Mouse (Mus musculus) central nervous system, embryonic 14 days (tissue): ENCODE measurements around the gene Tspoap1. TPM values are rescaled to one million over a fixed set of nuclear protein-coding genes. Genes with fewer than 3 reads are reported as not detected.

Experiments used
- polyA plus RNA-seq: library from polyadenylated mRNA; depleted of rRNA; stranded (reverse); fragments of >200 nt; gene quantifications from 2 replicates; pipeline ENCODE4 v1.2.3, GENCODE M21; 2012; rRNA removed

Tspoap1 gene
- 136 and 142 TPM in 2 replicates for polyA plus RNA-seq

GRCm38 (mm10) chr11:87760301-87761081, at the start of gene Tspoap1:
TSS of gene Tspoap1 (plus strand) at chr11:87760541.

DNA sequence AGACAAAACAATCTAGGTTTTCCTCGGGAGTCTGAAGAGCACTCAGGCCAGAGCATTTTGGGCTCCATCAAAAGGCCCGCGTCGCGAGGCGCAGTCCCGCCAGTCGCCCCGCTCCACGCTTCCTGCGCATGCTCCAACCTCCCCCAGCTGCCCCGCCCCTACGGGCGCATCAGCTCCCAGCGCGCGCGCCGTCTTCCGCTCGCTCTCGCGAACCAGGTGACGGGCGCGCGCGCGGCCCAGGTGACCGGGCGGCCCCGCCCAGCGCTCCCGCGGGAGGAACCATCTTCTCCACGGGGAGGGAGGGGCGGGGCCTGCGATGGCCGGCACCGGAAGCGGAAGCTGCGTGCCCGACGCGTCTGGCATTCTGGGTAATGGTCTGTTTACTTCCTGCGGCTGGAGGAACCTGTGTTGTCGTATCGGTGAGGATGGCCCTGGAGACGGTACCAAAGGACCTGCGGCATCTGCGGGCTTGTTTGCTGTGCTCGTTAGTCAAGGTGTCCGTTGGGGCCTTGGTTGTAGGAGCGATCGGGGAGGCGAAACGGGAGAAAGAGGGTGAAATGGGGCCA, 23.1 kb upstream of the Tspoap1 start, which contains the start of gene Supt4a:
Supt4a (plus strand) TSS at position 378 of the 566 bp plus-strand sequence.

DNA sequence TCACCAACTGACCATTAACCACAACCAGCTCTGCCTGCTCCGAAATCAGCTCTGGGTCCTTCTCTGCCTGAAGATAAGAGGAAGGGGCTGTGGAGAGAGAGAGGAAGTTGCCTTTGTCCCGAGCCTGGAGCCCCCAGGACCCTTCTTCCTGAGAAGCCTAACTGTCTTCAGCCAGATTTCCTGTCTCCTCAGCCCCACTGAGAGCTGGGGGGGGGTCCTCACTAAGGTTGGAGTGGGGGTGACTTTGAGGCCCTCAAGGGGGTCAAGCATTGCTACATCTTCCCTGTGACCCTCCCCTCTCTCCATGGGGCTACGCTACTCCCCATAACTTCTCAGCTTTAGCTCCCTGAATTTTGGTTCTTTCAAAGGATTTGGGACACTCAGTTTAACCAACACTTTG, 33.1 kb downstream of the Tspoap1 start, which contains the start of gene Mpo:
Mpo (plus strand) TSS at position 122 of the 400 bp plus-strand sequence.

DNA sequence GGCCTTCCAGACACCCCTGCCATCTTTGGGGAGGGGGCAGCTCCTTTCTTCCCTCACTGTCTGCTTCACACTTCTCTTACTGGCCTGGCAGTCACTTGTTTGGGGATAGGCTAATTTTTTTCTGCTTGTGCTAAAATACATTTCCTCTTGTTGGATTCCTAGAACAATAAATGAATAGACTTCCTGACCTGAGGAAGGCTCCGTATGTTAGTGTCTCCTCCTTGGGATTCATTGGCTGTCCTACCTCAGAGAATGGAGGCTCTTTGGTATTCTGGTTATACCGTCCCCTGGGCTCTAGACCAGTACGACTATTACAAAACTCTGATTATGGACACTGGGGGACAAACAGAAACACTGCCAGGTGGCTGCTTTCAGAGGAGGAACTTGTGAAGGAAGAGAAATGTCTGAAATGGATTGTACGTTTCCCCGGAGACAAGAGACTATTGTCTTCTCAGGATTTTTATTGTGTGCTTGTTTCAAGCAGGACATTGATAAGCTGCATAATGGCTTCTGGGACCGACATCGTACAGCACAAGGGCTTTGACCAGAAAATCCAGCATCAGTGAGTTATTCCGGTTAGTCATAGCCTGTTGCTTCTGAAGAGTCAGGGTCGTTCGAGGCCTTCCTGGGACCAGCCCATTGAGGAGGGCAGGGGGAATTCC, 68.0 kb downstream of the Tspoap1 start, which contains the start of gene Lpo:
Lpo (minus strand) TSS at position 51 of the 662 bp plus-strand sequence.

Other genes with a start within 250 kb of the Tspoap1 start
- not detected in 2 replicates for gene Gm11492, start 193.9 kb upstream of the Tspoap1 start, polyA plus RNA-seq
- 17.9 and 22.9 TPM in 2 replicates for gene Sept4, start 191.6 kb upstream of the Tspoap1 start, polyA plus RNA-seq
- 61.5 and 66.5 TPM in 2 replicates for gene Mtmr4, start 168.4 kb upstream of the Tspoap1 start, polyA plus RNA-seq
- 0.23 and 0.30 TPM in 2 replicates for gene Hsf5, start 143.4 kb upstream of the Tspoap1 start, polyA plus RNA-seq
- 1.3 and 1.4 TPM in 2 replicates for gene Rnf43, start 97.8 kb upstream of the Tspoap1 start, polyA plus RNA-seq
- 142 and 144 TPM in 2 replicates for gene Supt4a, start 23.0 kb upstream of the Tspoap1 start, polyA plus RNA-seq
- gene Mpo, start 33.0 kb downstream of the Tspoap1 start, polyA plus RNA-seq: 0.63 and 1.4 TPM in 2 replicates
- 0.37 and 0.76 TPM in 2 replicates for gene Lpo, start 67.7 kb downstream of the Tspoap1 start, polyA plus RNA-seq
- gene Mks1, start 92.7 kb downstream of the Tspoap1 start, polyA plus RNA-seq: 25.0 and 26.8 TPM in 2 replicates
- 0.20 and 0.24 TPM in 2 replicates for gene Epx, start 115.0 kb downstream of the Tspoap1 start, polyA plus RNA-seq
- gene Olfr462, start 131.7 kb downstream of the Tspoap1 start, polyA plus RNA-seq: not detected in 2 replicates
- not detected in 2 replicates for gene Olfr463, start 136.8 kb downstream of the Tspoap1 start, polyA plus RNA-seq
- 0.17 and 0.21 TPM in 2 replicates for gene Olfr464, start 160.4 kb downstream of the Tspoap1 start, polyA plus RNA-seq
- 292 and 295 TPM in 2 replicates for gene Dynll2, start 227.0 kb downstream of the Tspoap1 start, polyA plus RNA-seq